Comparison of ENCODE assay signal across 8 mouse cellular contexts in the genomic region with DNA sequence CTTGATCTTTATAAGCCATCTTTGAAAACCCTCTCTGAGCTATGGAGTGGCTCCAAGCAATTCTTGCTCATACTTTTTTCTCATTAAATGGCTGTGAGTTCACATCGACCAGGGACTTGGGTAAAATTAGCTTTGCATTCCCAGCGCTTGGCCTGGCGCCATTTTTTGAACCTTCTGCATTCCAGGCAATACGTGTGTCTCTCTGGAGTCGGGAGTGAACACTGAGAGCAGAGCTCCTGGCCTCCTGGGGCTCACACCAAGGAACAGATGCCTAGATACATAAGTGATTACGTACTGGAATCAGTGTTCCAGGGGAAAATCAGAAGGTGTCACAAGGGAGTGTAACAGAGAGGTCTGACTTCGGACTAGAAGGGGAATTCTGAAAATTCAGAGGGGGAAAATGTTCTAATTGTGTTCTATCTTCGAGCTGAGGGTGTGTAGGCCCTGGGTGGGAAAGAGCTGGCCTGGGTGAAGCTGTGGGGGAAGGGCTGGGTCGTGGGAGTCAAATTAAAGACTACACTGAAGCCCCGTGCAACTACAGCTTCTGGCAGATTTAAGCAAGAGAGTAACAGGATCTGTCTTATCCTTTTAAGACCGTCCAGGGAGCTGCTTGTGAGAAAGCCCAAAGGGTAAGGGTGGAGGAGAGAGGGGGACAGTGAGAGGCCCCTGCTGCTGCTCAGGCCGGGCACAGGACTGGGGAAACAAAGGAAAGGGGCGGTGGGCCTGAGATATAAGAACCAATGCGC.
DNase-seq lines count a peak whose midpoint lies in the region; ATAC-seq lines count a peak whose summit lies in the region.

No protein-coding gene starts in this region.

- H3K27ac ChIP-seq in embryonic facial prominence, embryonic 14.5 days (replicated peaks; ENCODE audit: low read depth, low read length): peak overlapping the region; percentile 96
- H3K27ac ChIP-seq in heart, embryonic 15.5 days: peak overlapping the region; percentile 86

- DNase-seq in retina, postnatal 1 day: peak; percentile 44
- DNase-seq in retina, embryonic 14.5 days (ENCODE audit: low spot score): no peak
- DNase-seq in embryonic facial prominence, embryonic 14.5 days (ENCODE audit: low spot score): peak; percentile 95
- peak; percentile 62 for DNase-seq in kidney, postnatal 10 days
- DNase-seq in skeletal muscle tissue, adult 2 months (ENCODE audit: low read depth, low spot score): peak; percentile 79
- DNase-seq in frontal cortex, postnatal 14 days (ENCODE audit: low spot score in 2 of 2): no peak
- DNase-seq in lung, postnatal 25 days (ENCODE audit: low spot score): no peak

- peak overlapping the region; percentile 10 for H3K4me2 ChIP-seq in embryonic facial prominence, embryonic 14.5 days (ENCODE audit: low read depth, low read length)
- H3K4me2 ChIP-seq in heart, embryonic 15.5 days: no peak overlapping the region

- H3K4me1 ChIP-seq in embryonic facial prominence, embryonic 14.5 days (ENCODE audit: control insufficient read depth, insufficient read depth, low read length): peaks cover 77% of the 10 kb centered on the region
- H3K4me1 ChIP-seq in heart, embryonic 15.5 days (replicated peaks): peaks cover 34% of the 10 kb centered on the region

- no peaks in the 10 kb centered on the region for H3K36me3 ChIP-seq in embryonic facial prominence, embryonic 14.5 days (ENCODE audit: control insufficient read depth, insufficient read depth, low read length)
- no peaks in the 10 kb centered on the region for H3K36me3 ChIP-seq in heart, embryonic 15.5 days

- 23% methylated on average over 14 of the region's 14 CpGs for WGBS in embryonic facial prominence, embryonic 14.5 days
- WGBS in heart, embryonic 15.5 days: 31% methylated on average over 14 of the region's 14 CpGs

- peak; percentile 83 for ATAC-seq in embryonic facial prominence, embryonic 14.5 days (ENCODE audit: low read depth)
- peak; percentile 68 for ATAC-seq in heart, embryonic 15.5 days (replicated peaks; ENCODE audit: insufficient number of reproducible peaks, insufficient read depth, low FRiP score, low read depth)

- no peak overlapping the region for H3K4me3 ChIP-seq in embryonic facial prominence, embryonic 14.5 days (ENCODE audit: low read depth, low read length)
- H3K4me3 ChIP-seq in heart, embryonic 15.5 days: no peak overlapping the region

- no peaks in the 10 kb centered on the region for H3K9me3 ChIP-seq in embryonic facial prominence, embryonic 14.5 days (ENCODE audit: control insufficient read depth, low read length)
- H3K9me3 ChIP-seq in heart, embryonic 15.5 days (replicated peaks): no peaks in the 10 kb centered on the region

- no peaks in the 10 kb centered on the region for H3K27me3 ChIP-seq in embryonic facial prominence, embryonic 14.5 days (replicated peaks; ENCODE audit: control insufficient read depth, insufficient read depth, low read length)
- no peaks in the 10 kb centered on the region for H3K27me3 ChIP-seq in heart, embryonic 15.5 days

- H3K9ac ChIP-seq in embryonic facial prominence, embryonic 14.5 days (ENCODE audit: low read depth, low read length): peak overlapping the region; percentile 43
- H3K9ac ChIP-seq in heart, embryonic 15.5 days: 0 out of 2 replicates have a peak overlapping the region, but pooled peaks have one; percentile 2

Comparison
In these comparisons a context has a peak if more than half of its experiments do, and no peak if none do; other contexts are left out.
1. DNase-seq: peak in retina, postnatal 1 day (single experiment), embryonic facial prominence, embryonic 14.5 days (single experiment), kidney, postnatal 10 days (single experiment) and skeletal muscle tissue, adult 2 months (single experiment); none in retina, embryonic 14.5 days (single experiment), frontal cortex, postnatal 14 days (0 of 2) and lung, postnatal 25 days (single experiment).